Mouse (Mus musculus): ENCODE results near the gene Mcm5. TPM values are rescaled to one million over a fixed set of nuclear protein-coding genes. Genes with fewer than 3 reads are reported as not detected.

Gene Mcm5
- 1 to 10 TPM; 3.1 to 4.0 TPM for total RNA-seq (2021)

DNA sequence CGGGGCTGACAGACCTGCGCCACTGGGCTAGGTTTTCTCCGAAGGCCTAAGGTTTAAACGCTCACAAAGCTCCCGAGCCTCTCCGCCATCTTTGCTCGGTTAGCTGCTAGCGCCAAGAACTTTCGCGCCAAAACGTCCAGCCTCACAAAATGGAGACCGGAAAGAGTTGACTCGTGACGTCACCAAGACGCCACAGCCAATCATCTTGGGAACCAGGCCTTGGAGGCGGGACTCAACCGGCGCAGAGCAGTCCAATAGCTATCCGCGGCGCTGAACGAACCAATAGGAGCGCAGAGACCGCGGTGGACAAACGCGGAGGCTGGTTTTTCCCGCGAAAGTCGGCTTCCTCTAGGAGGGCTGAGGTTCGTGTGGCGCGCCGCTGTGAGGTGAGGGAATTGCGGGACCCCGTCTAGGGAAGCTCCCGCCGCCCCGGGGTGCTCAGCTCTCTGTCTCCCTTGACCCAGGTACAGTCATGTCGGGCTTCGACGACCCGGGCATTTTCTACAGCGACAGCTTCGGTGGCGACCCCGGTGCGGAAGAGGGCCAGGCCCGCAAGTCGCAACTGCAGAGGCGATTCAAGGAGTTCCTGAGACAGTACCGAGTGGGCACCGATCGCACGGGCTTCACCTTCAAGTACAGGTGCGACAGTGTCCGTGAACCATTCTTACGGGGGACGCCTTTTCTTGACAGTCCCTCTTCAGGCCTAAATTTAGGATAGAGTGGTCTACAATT, at the start of gene Mcm5:
Gene Mcm5, plus strand, starts transcription at position 334 of the 732 bp plus-strand sequence.
- intact Hi-C loops (cut with DNase I) = loop anchor here (2.0 kb wide), 1 partner anchor 75 kb away; no protein-coding TSS in a partner anchor
- DNase-seq = peak; percentile 98 to 99

DNA sequence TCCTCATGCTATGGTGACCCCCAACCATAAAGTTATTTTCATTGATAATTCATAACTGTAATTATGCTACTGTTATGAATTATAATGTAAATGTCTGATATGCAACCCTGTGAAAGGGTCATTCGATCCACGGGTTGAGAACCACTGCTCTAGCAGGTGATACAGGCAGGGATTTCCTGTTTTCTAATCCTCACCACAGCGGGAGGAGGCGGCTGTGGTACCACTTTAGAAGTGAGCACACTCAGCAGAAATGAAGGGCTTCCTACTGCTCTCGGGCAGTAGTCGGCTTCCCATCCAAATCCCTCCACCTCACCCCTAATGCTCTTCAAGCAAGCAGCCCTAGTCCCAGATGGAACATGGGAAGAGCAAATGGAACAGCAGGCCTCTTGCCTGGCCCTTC, 49.3 kb upstream of the Mcm5 start:
- intact Hi-C loops (cut with DNase I) = no loop called here
- DNase-seq = no peak

DNA sequence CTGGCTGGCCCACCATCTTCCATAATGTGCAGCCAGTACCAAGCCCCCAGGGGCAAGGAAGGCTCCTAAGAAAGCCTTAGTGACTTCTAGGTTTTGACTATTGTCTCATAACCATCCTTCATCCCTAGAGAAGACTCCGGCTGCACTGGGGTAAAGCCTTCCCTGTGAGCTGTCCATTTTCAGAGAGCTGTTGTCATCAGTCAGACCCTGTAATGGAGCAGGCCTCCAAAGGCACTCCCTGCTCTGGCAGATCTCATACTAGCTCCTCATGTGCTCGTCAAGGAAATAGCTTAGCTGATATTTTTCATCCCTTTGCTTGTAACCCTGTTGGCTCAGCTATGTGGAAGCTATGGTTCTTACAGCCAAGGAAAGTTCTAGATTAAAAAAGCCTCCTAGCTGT, 48.6 kb upstream of the Mcm5 start:
- DNase-seq = no peak
- intact Hi-C loops (cut with DNase I) = no loop called here

DNA sequence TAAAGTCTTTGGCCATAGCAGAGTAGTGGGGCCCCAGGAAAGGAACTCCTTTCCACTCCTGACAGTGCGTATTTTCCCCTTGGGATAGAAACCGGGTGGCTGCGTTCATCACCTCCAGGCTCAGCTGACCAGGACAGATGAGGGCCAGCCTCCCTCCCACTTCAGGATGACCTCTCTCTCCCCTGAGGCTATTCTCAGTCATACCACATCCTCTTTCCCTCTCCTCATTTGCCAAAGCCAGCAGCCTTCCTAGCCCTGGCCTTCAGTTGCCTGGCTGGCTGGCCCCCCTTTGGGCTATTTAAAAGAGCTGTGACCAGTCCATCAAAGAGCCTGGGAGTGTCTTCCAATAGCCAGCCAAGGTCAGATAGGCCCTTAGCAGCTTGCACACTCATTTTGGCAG, 46.1 kb upstream of the Mcm5 start:
- intact Hi-C loops (cut with DNase I) = loop anchor here (2.0 kb wide), 1 partner anchor 20 kb away; no protein-coding TSS in a partner anchor
- peak in 1 of 2 experiments; percentile 47 for DNase-seq

DNA sequence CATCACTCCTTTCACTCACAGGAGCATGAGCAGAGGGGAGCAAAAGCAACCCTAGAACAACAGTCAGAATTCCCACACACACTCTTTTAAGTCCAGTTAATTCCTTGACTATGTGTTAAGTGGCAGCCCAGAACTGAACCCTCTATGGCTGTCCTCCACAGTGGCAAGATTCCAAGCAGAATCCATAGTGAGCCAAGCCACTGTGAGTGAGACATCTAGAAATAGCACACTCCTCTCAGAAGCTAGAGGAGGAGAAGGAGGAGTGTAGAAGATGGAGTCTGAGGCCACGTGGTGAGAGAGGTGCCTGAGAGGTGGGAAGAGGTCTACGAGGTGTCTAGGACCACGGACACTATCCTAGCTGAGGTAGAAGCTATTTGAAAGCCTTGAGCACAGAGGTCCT, 44.6 kb upstream of the Mcm5 start:
- intact Hi-C loops (cut with DNase I) = no loop called here
- no peak for DNase-seq

DNA sequence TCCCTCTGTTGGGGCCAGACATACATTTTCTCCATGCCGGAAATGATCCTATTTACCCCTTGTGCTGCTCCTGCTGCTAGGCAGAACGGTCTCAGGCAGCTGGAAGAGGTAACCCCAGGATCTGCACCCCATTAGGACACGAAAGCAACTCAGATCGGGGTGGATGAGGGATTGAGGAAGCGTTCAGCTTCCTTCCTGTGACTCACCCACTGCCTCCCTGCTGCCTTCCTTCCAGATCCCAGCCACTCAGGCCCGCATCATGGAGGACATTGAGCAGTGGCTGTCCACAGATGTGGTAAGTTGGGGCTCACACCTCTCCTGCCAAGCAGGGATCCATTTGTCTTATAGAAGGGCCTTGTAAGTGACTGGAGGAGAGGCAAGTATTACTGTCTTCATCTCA, 42.1 kb upstream of the Mcm5 start:
- DNase-seq = no peak
- intact Hi-C loops (cut with DNase I) = no loop called here

DNA sequence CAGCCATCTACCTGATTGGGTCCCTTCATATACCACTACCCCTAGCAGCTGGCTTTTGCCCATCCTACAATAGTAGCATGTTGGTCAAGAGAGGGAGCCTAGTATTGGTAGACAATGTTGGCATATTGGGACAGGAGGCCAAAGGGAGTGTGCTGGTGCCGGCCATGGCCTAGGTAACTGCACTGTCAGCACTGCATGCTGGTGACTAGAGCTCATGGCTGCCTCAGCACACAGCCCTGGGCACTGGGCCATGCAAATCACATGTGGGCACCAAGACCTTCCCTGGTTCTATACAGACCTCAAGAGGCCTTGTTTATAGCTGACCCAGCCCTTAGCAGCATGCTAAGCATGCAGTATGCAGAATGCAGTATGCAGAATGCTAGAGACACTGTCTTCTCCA, 39.1 kb upstream of the Mcm5 start:
- DNase-seq = no peak
- intact Hi-C loops (cut with DNase I) = loop anchor here (2.0 kb wide), 2 partner anchors 149 to 203 kb away; no protein-coding TSS in a partner anchor

DNA sequence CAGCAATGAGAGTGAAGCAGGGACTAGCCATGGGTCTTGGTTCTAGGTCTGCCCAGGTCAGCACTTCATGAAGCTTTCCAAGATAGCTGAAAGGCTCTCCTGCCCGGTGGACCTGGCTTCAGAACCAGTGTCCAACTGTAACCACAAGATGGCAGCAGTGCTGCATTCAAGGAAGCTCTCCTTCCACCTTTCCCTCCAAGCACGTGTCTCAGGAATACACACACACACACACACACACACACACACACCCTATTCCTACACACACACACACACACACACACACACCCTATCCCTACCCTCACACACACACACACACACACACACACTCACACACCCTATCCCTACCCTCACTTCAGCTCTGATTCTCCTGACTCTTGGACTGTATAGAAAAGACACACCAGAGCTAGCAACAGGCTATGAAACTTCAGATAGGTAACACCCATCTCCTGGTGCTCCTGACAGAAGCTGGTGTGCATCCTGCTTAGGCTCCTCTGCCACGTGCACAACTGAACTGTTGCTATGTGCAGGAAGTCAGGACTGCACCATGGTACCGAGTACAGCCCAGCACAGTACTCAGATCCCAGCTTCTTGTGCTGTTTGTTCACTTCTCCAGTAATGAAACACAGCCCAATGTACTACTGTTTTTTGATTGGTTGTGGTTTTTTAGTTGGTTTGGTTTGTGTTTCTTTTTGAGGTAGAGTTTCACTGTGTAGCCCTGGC, 37.6 kb upstream of the Mcm5 start:
- peak; percentile 81 to 83 for DNase-seq
- intact Hi-C loops (cut with DNase I) = loop anchor here (1.0 to 2.0 kb wide), 3 partner anchors 37 to 201 kb away; no protein-coding TSS in a partner anchor

DNA sequence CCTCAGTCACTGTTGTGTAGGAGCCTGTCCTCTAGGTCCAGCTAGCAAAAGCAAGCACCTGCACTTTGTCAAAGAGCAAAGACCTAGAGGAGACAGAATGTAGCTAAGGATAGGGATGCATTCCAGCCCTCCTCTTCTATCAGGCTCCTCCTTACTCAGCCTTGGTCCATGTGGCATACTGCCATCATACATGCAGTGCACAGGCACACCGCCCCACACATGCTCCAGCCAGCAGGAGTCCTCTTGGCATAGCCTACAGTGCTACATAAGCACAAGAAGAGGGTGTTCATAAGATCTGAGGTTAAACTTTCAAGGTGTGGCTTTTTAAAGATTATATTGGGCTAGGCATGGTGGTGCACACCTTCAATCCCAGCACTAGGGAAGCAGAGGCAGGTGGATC, 34.5 kb upstream of the Mcm5 start:
- intact Hi-C loops (cut with DNase I) = no loop called here
- no peak for DNase-seq

DNA sequence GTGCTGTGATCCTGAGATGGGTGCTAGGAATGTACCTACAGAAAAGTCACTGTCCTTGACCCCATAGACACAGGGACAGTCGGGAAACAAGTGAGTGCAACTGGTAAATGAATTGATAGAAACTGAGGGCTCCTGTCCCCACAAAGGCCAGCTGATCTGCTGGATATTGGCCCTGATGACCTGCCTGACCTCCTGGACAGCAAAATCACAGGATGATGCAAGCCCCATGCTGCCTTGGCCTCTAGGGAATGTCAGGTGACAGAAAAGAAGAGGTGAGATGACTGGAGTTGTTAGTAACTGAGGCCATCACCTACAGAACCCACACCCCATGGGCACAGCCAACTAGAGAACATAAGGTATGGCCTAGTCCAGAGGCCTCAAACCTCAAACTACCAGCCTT, 31.2 kb upstream of the Mcm5 start:
- no peak for DNase-seq
- intact Hi-C loops (cut with DNase I) = no loop called here

DNA sequence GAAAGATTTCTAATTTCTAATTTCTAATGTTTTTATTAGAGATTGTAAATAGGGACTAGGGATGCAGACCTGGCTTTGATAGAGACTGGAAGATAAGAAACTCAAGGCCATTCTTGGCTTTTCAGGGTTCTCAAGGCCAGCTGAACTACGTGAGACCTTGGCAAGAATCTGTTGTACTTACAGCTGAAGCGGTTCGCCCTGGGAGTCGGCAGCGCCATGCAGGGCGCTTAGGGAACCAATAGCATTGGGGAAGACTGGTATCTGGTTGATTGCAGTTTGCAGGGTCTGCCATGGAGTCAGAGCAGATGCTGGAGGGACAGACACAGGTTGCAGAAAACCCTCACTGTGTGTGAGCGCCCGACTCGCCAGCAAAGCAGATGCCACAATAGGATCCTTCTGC, 30.5 kb upstream of the Mcm5 start:
- intact Hi-C loops (cut with DNase I) = no loop called here
- no peak for DNase-seq

DNA sequence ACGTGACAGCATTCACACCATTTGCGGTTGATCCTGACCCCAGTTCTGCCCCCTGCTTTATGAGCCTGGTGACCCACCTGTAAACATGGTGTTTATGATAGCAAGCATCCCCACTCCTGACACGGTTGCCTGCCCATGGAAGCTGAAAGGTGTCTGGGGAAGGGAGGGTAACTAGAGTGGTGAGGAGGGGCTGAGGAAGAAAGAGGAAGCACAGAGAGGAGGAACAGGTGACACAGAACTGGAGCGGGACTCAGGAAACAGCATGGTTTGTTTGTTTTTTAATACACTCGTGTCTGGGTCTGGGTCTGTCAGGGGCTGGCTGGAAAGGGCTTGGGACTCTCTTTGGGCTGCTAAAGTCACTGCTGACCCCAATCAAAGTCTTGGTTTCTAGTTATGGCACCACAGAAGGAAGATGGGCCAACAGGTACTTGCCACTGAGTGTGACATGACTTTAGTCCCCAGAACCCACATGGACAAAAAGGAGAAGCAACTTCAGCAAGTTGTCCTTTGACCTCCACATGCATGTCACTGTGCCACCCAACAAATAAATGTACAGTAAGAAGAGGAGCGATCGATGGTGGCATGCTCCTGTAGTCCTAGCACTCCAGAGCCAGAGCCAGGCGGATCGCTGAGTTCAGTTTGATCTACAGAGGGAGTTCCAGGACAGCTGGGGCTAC, 27.9 kb upstream of the Mcm5 start:
- intact Hi-C loops (cut with DNase I) = no loop called here
- DNase-seq = no peak

DNA sequence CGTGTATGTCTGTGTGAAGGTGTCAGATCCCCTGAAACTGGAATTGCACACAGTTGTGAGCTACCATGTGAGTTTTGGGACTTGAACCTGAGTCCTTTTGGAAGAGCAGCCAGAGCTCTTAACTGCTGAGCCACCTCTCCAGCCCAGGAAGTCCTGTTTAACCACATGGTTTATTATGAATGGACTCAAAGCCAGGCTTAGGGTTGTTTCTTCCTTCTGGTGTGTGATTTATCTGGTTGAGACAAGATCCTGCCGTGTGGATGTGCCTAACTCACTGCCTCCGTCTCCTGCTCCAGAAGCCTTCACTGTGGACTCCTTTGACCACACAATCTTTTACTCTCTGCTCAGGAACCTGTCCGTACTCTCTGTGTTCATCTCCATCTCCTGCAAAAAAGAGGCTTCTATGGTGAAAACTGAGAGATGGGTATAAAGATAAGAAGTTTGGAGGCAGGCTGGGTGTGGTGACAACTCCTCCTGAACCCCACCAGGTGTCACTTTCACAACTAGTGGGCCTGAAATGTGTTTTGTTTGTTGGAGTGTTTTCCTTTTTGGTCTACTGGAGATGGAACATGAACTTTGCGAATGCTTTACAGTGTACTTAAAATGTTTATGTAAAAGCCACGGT, 27.1 kb upstream of the Mcm5 start:
- intact Hi-C loops (cut with DNase I) = no loop called here
- no peak for DNase-seq

DNA sequence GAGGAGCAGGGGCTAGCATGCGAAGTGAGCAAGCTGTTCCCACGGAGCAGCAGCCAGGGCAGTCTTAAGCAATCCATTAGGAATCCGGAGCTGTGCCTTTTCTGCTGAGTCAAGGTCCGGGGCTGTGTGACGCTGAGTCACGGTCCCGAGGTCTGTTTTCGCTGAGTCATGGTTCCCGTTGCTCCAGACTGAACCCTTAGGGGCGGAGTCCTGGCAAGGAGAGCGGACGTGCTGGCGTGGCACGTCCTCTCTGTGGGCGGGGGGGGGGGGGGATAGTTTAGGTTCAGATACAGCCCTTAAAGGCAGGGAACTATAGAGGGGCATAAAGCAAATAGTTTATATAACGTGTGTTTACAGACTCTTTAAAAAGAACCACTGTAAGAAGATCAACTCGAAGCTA, 25.5 kb upstream of the Mcm5 start:
- intact Hi-C loops (cut with DNase I) = no loop called here
- DNase-seq = peak; percentile 92

DNA sequence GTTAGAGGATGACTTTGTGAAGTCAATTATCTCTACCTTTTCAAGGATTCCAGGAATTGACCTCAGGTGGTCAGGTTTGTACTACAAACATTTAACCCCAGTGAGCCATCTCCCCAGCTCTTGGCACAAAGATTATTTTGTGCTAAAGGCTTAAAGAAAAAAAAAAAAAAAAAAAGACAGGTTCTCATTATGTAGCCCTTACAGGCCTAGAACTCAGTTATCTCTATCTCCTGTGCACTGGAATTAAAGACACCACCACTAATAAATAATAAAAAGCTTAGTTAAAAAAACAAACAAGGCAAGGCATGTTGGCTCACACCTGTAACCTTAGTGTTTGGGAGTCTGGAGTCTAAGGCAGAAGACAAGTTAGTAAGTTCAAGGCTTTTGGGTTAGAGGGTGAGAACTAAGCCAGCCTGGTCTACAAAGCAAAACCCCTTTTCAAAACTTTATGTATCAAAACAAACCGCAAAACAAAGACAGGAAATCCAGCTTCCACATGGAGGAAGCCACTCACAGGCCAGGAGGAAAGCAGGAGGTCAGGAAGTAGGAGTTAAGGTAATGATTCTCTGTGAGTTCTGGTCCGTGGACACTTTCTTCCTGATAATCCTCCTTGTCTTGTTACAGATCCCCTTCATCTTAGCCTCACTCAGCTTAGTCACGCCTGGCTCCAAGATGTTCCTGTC, 24.8 kb upstream of the Mcm5 start:
- intact Hi-C loops (cut with DNase I) = no loop called here
- no peak for DNase-seq

DNA sequence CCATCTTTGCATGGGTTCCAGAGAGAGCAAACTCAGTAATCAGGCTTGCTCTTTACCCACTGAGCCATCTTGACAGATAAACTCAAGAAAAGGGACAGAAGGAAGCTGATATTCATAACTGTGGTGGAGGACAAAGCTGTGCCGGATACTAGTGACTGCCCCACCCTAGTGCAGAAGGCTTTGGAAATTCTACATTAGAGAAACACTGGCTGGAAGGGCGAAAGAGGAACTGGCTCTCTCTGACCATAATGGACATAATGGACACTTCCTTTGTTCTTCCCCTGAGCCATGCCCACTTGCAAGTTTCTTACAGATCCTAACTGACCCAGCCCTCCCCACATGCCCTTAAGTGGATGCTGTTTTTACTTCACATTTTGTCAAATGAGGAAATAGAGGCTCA, 23.4 kb upstream of the Mcm5 start:
- intact Hi-C loops (cut with DNase I) = no loop called here
- peak in 1 of 2 experiments; percentile 22 for DNase-seq

DNA sequence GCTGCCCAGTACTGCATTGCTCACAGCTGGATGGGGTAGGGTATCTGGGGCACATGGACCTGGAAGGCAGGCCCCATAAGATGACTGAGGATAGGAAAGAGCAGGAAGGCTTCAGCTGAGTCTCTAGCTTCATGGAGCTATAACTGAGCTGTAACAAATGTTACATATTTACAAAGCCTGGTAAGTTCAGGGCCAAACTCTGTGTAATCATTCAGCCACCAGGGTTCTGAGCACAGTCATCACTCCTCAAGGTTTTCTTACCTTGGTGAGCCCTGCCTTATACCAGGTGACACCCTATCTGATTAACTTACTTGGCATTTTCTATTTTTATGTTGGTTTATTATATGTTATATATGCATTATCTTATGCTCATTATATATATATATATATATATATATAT, 22.2 kb upstream of the Mcm5 start:
- intact Hi-C loops (cut with DNase I) = no loop called here
- DNase-seq = no peak

DNA sequence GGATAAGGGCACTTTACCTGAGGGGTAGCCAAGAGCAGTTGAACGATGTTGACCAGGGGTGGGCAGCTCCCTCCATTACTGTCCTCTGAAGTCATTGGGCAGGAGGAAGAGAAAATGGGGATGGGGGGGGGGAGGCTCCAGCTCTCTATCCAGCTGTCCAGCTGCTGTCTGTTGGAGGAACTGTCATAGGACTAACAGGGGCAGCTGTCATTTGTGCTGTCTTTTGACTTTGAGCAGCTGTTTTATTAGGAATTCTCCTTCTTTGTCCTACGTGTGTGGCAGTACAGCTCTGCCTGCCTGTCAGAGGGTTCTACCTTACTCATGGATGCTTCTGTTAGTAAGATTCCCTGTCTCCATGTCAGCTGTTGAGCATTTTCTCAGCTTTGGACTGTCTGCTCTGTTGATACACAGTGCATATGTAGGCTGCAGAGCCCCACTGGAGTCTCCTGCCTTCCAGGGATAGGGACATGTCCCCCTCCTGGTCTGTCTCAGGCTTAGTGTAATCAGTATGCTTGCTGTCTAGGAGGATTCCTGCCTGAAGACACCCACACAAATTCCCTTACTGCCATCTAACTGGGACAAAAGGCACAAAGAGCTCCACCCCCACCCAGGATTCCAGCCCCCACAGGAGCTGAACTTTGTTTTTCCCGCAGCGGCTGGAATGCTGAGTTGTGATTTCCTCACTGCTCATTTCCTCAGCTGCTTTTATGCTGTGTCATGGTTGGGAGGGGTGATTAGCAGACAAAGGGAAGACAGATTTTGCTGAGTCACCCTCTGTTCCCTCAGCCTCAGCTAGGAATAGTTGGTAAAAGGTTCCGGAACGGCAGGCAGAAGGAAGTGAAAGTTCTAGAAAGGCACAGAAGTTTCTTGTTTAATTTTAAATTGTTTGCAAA, 20.1 kb upstream of the Mcm5 start:
- intact Hi-C loops (cut with DNase I) = no loop called here
- DNase-seq = peak; percentile 67 to 76

DNA sequence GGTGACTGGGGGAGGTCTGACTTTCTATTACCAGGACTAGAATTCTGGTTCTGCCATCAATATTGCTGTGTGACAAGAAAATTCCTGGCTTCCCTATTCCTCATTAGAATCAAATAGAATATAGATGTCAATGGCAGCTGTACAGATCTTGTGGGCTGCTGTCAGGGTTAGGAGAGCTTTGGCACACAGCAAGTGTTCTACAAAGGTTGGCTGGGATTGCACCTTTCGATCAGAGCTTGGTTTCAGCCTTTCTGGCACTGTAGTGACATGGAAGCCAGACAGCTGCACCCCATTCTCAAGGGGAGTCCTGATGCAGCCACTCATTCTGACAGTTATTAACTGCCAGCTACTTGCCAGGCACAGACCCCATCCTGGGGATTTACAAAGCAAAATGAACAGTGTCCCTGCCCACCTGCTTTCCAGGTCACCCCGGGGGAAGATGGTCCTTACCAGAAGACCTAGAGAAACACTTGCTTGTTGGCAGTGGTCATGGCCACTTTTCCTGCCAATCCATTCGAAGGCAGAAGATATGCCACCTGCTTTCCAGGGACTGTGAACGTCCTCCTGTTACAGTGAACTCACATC, 18.5 kb upstream of the Mcm5 start:
- no peak for DNase-seq
- intact Hi-C loops (cut with DNase I) = no loop called here

Data from heart, postnatal 36 days (tissue).